In the genomic region with DNA sequence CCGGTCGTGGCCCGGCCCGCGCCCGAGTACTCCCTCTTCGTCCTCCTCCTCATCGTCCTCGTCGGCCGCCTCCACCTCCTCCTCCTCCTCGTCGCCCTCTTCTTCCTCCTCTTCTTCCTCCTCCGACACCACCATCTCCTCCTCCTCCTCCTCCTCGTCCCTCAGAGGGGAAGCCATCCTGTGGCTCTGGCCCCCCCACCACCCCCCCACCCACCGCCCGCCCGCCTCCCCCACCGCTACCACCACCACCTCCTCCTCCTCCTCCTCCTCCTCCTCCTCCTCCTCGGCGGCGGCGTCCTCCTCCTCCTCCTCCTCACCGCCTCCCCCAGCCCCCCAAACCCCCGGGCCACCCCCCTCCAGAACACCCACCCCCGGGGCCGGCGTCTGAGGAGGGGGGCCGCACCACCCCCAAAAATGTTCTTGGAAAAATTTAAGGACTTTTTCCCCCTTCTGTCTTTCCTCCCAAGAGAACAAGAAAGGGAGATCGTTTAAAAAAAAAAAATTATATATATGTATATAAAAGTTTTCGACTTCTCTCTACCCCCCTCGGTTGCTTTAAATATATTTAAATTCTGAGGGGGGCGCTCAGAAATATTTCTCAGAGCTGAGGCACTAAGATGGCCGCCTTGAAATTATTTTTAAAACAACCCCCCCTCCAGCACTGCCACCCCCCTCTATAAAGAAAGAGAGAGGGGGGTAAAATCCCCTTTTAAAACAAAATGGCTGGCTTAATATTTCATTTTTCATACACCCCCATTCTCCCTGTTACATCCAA, we compare ENCODE assay signal across 8 mouse cellular contexts. TPM values are rescaled to one million over a fixed set of nuclear protein-coding genes. Genes with fewer than 3 reads are reported as not detected.
DNase-seq lines count a peak whose midpoint lies in the region; ATAC-seq lines count a peak whose summit lies in the region.

A gene (minus strand): TSS at position 192 of the 775 bp plus-strand sequence.

- no peak for ATAC-seq in embryonic facial prominence, embryonic 12.5 days (ENCODE audit: insufficient number of reproducible peaks, insufficient read depth, low FRiP score, low TSS enrichment)
- ATAC-seq in limb, embryonic 15.5 days (ENCODE audit: insufficient number of reproducible peaks, low FRiP score, low TSS enrichment, low read depth), result no peak
- ATAC-seq in neural tube, embryonic 13.5 days (ENCODE audit: low read depth), result no peak

- 4% methylated on average over 18 of the region's 34 CpGs for WGBS in embryonic facial prominence, embryonic 12.5 days
- under 1% methylated on average over 10 of the region's 34 CpGs for WGBS in limb, embryonic 15.5 days
- WGBS in neural tube, embryonic 13.5 days, result under 1% methylated on average over 23 of the region's 34 CpGs

- H3K9ac ChIP-seq in embryonic facial prominence, embryonic 12.5 days, result peak within 1 kb of the TSS; percentile 100
- peak within 1 kb of the TSS; percentile 98 for H3K9ac ChIP-seq in limb, embryonic 15.5 days
- H3K9ac ChIP-seq in neural tube, embryonic 13.5 days, result peak within 1 kb of the TSS; percentile 100

- H3K27me3 ChIP-seq in embryonic facial prominence, embryonic 12.5 days, result no peaks in the 10 kb centered on the region
- H3K27me3 ChIP-seq in limb, embryonic 15.5 days, result no peaks in the 10 kb centered on the region
- H3K27me3 ChIP-seq in neural tube, embryonic 13.5 days, result no peaks in the 10 kb centered on the region

- no peaks in the 10 kb centered on the region for H3K9me3 ChIP-seq in embryonic facial prominence, embryonic 12.5 days
- no peaks in the 10 kb centered on the region for H3K9me3 ChIP-seq in limb, embryonic 15.5 days
- H3K9me3 ChIP-seq in neural tube, embryonic 13.5 days, result no peaks in the 10 kb centered on the region

- H3K4me3 ChIP-seq in embryonic facial prominence, embryonic 12.5 days, result peak within 1 kb of the TSS; percentile 93
- H3K4me3 ChIP-seq in limb, embryonic 15.5 days, result peak within 1 kb of the TSS; percentile 81
- peak within 1 kb of the TSS; percentile 93 for H3K4me3 ChIP-seq in neural tube, embryonic 13.5 days

- H3K4me1 ChIP-seq in embryonic facial prominence, embryonic 12.5 days, result peaks cover 41% of the 10 kb centered on the region
- H3K4me1 ChIP-seq in limb, embryonic 15.5 days, result peaks cover 59% of the 10 kb centered on the region
- H3K4me1 ChIP-seq in neural tube, embryonic 13.5 days (replicated peaks), result peaks cover 62% of the 10 kb centered on the region

- peak within 1 kb of the TSS; percentile 80 for H3K4me2 ChIP-seq in embryonic facial prominence, embryonic 12.5 days (replicated peaks)
- peak within 1 kb of the TSS; percentile 87 for H3K4me2 ChIP-seq in limb, embryonic 15.5 days
- H3K4me2 ChIP-seq in neural tube, embryonic 13.5 days, result peak within 1 kb of the TSS; percentile 97

- peaks cover 14% of the 10 kb centered on the region; the same call in 1 of the 2 replicates for H3K36me3 ChIP-seq in embryonic facial prominence, embryonic 12.5 days
- H3K36me3 ChIP-seq in limb, embryonic 15.5 days, result peaks cover 12% of the 10 kb centered on the region; the same call in 1 of the 2 replicates
- H3K36me3 ChIP-seq in neural tube, embryonic 13.5 days, result 0 out of 2 replicates have a peak, but pooled peaks cover 17% of the 10 kb centered on the region

- no peak for DNase-seq in frontal cortex, adult 2 months (ENCODE audit: extremely low spot score in 1 of 2, low spot score in 1 of 2)
- no peak for DNase-seq in frontal cortex, postnatal 36 days (ENCODE audit: low spot score in 2 of 2)
- peak; percentile 40 for DNase-seq in CD4-positive helper T cell, adult 2 months (ENCODE audit: low read depth, low spot score)
- no peak for DNase-seq in heart, postnatal 4 days
- DNase-seq in c-Kit-positive CD71-positive TER-119-positive erythroid progenitor cells, embryonic 14.5 days (ENCODE audit: low spot score), result no peak

- peak within 1 kb of the TSS; percentile 100 for H3K27ac ChIP-seq in embryonic facial prominence, embryonic 12.5 days
- peak within 1 kb of the TSS; percentile 99 for H3K27ac ChIP-seq in limb, embryonic 15.5 days
- H3K27ac ChIP-seq in neural tube, embryonic 13.5 days (replicated peaks), result peak within 1 kb of the TSS; percentile 100

RNA-seq across cellular contexts. Expression of the gene that starts here (rescaled TPM):
- 374 and 399 TPM in 2 replicates for polyA plus RNA-seq in frontal cortex, adult 2 months (2012; rRNA removed)
- polyA plus RNA-seq in embryonic facial prominence, embryonic 12.5 days (2016; fragmentation: Nextera tagmentation; extraction: Ambion mirVana), result 130 and 135 TPM in 2 replicates
- total RNA-seq in heart, postnatal 4 days (2021), result 10 to 100 TPM; 75.3 to 76.7 TPM
- 77.4 and 89.3 TPM in 2 replicates for polyA plus RNA-seq in limb, embryonic 15.5 days (2015; fragmentation: Nextera tagmentation; extraction: Ambion mirVana)
- 82.3 and 84.6 TPM in 2 replicates for polyA plus RNA-seq in neural tube, embryonic 13.5 days (2015; fragmentation: Nextera tagmentation; extraction: Ambion mirVana)
